Mouse (Mus musculus) MEL (cell line): ENCODE data around the gene Baiap2l1. TPM values are rescaled to one million over a fixed set of nuclear protein-coding genes. Genes with fewer than 3 reads are reported as not detected.

Source experiments
- DNase-seq: peaks from one replicate; pipeline ENCODE4 v3.0.0; 2011; ENCODE audit warnings: low read depth, low spot score
- H3K27ac ChIP-seq: 2 replicates; pipeline ENCODE4 v1.5.1; 2012; ENCODE audit warnings: low read depth, mild to moderate bottlenecking, control low read depth, low read length, moderate library complexity; ENCODE audit not compliant: control insufficient read depth
- H3K27me3 ChIP-seq, 2 experiments: fragments of 150-350 bp in 1 of 2; sonication (generic) in 1 of 2; 2 replicates each; pipeline ENCODE4 v1.6.1; 2012; ENCODE audit warnings: low read length in 2 of 2, mild to moderate bottlenecking in 2 of 2, improper control_type of control experiment in 1 of 2, moderate library complexity in 1 of 2; ENCODE audit not compliant: insufficient read depth in 2 of 2, control insufficient read depth in 1 of 2
- H3K36me3 ChIP-seq, 2 experiments: 2 replicates each; pipeline ENCODE4 v1.6.1; 2012 to 2014; ENCODE audit warnings: low read length in 2 of 2, improper control_type of control experiment in 1 of 2, inconsistent platforms in 1 of 2, mild to moderate bottlenecking in 1 of 2; ENCODE audit not compliant: insufficient read depth in 2 of 2, control insufficient read depth in 1 of 2
- H3K4me1 ChIP-seq, 2 experiments: fragments of 150-350 bp in 1 of 2; sonication (generic) in 1 of 2; 2 replicates each; pipeline ENCODE4 v1.6.1; 2012; ENCODE audit warnings: low read length in 2 of 2, improper control_type of control experiment in 1 of 2, mild to moderate bottlenecking in 1 of 2; ENCODE audit not compliant: insufficient read depth in 2 of 2, control insufficient read depth in 1 of 2
- H3K4me3 ChIP-seq, 2 experiments: fragments of 150-350 bp in 1 of 2; sonication (generic) in 1 of 2; 2 replicates each; pipeline ENCODE4 v1.5.1; 2012; ENCODE audit warnings: low read depth in 2 of 2, low read length in 2 of 2, mild to moderate bottlenecking in 2 of 2, moderate library complexity in 2 of 2, control low read depth in 1 of 2, improper control_type of control experiment in 1 of 2; ENCODE audit not compliant: control insufficient read depth in 1 of 2, insufficient read depth in 1 of 2
- H3K79me2 ChIP-seq: 2 replicates; pipeline ENCODE4 v1.6.1; 2012; ENCODE audit warnings: mild to moderate bottlenecking, low read length, moderate library complexity; ENCODE audit not compliant: control insufficient read depth, poor library complexity, insufficient read depth
- H3K9ac ChIP-seq: 2 replicates; pipeline ENCODE4 v1.6.1; 2012; ENCODE audit warnings: low read depth, mild to moderate bottlenecking, control low read depth, low read length, moderate library complexity; ENCODE audit not compliant: control insufficient read depth, poor library complexity, severe bottlenecking
- H3K9me3 ChIP-seq: fragments of 150-350 bp; sonication (generic); replicated peaks from 2 replicates; pipeline ENCODE4 v1.6.1; 2012; ENCODE audit warnings: mild to moderate bottlenecking, low read length, improper control_type of control experiment, moderate library complexity; ENCODE audit not compliant: insufficient read depth
- BHLHE40 ChIP-seq: IDR thresholded peaks from 2 replicates; pipeline ENCODE4 v1.6.1; 2012; ENCODE audit warnings: low read depth, mild to moderate bottlenecking, inconsistent platforms, low read length, improper control_type of control experiment, borderline replicate concordance
- CHD1 ChIP-seq: IDR thresholded peaks from 2 replicates; pipeline ENCODE4 v1.6.1; 2012; ENCODE audit warnings: low read depth, mild to moderate bottlenecking, inconsistent platforms, low read length, improper control_type of control experiment
- ETS1 ChIP-seq: IDR thresholded peaks from 2 replicates; pipeline ENCODE4 v1.6.1; 2012; ENCODE audit warnings: low read depth, mild to moderate bottlenecking, inconsistent platforms, low read length, improper control_type of control experiment, moderate library complexity
- KAT2A ChIP-seq: conservative IDR thresholded peaks from 2 replicates; pipeline ENCODE4 v1.6.1; 2012; ENCODE audit warnings: low read depth, low read length, improper control_type of control experiment, inconsistent platforms
- MAX ChIP-seq: IDR thresholded peaks from 2 replicates; pipeline ENCODE4 v1.6.1; 2011; ENCODE audit warnings: low read length, improper control_type of control experiment
- MYC ChIP-seq: IDR thresholded peaks from 2 replicates; pipeline ENCODE4 v1.6.1; 2011; ENCODE audit warnings: low read depth, mild to moderate bottlenecking, low read length, improper control_type of control experiment, moderate library complexity
- POLR2AphosphoS5 ChIP-seq: IDR thresholded peaks from 2 replicates; pipeline ENCODE4 v1.6.1; 2012; ENCODE audit warnings: low read depth, borderline replicate concordance, mild to moderate bottlenecking, inconsistent platforms, low read length, moderate library complexity, mixed read lengths
- RCOR1 ChIP-seq: IDR thresholded peaks from 2 replicates; pipeline ENCODE4 v1.6.1; 2012; ENCODE audit warnings: low read depth, mild to moderate bottlenecking, inconsistent platforms, low read length, improper control_type of control experiment
- TCF12 ChIP-seq: IDR thresholded peaks from 2 replicates; pipeline ENCODE4 v1.6.1; 2014; ENCODE audit warnings: low read depth, mild to moderate bottlenecking, inconsistent platforms, low read length, improper control_type of control experiment, moderate library complexity
- ZMIZ1 ChIP-seq: IDR thresholded peaks from 2 replicates; pipeline ENCODE4 v1.6.1; 2012; ENCODE audit warnings: low read depth, mild to moderate bottlenecking, inconsistent platforms, low read length, improper control_type of control experiment, moderate library complexity
- ZNF384 ChIP-seq: IDR thresholded peaks from 2 replicates; pipeline ENCODE4 v1.6.1; 2012; ENCODE audit warnings: low read depth, mild to moderate bottlenecking, inconsistent platforms, low read length, improper control_type of control experiment
- polyA plus RNA-seq, 2 experiments: library from polyadenylated mRNA; stranded (reverse) in 1 of 2; unstranded in 1 of 2; fragments of >175 nt in 1 of 2; fragments of >200 nt in 1 of 2; gene quantifications; 2 replicates each; pipeline versions ENCODE4 v1.2.1 to v1.2.4; 2012; ENCODE audit warnings: low replicate concordance in 2 of 2, low read depth in 1 of 2; ENCODE audit not compliant: insufficient read length in 2 of 2, insufficient read depth in 1 of 2, missing spikeins in 1 of 2
- total RNA-seq: library from RNA; depleted of rRNA; stranded (reverse); fragments of 300-350 nt; gene quantifications from 2 replicates; pipeline ENCODE4 v1.2.3, GENCODE M21; 2012; rRNA removed

Baiap2l1 gene
- total and polyA plus RNA-seq, 3 experiments, result 0.06 TPM; not detected in 2

GRCm38 (mm10) chr5:144218061-144218460 lies 139.9 kb downstream of the Baiap2l1 start:
- no peak overlapping the region for H3K27ac ChIP-seq
- TF ChIP-seq KAT2A (no peak), ETS1 (no peak), POLR2AphosphoS5 (no peak), ZMIZ1 (no peak), CHD1 (no peak), BHLHE40 (no peak), MAX (no peak), TCF12 (no peak), ZNF384 (no peak), RCOR1 (no peak)
- TF ChIP-seq, all 39 proteins: peak for 0
- no peak for DNase-seq
- Histone ChIP-seq H3K9me3 (no peaks in the 10 kb centered on the region), H3K36me3 (no peaks in the 10 kb centered on the region; a peak in 1 of 4 replicates), H3K79me2 (no peaks in the 10 kb centered on the region), H3K9ac (no peak overlapping the region), H3K4me3 (no peak overlapping the region), H3K27me3 (no peaks in the 10 kb centered on the region), H3K4me1 (peaks cover 0 to 15% of the 10 kb centered on the region in 2 experiments; a peak in 2 of 4 replicates)

- Histone ChIP-seq H3K27ac (no peak overlapping the region), H3K9me3 (no peaks in the 10 kb centered on the region), H3K4me3 (no peak overlapping the region), H3K27me3 (no peaks in the 10 kb centered on the region), H3K4me1 (peaks cover 0 to 9% of the 10 kb centered on the region in 2 experiments; a peak in 1 of 4 replicates), H3K9ac (no peak overlapping the region), H3K36me3 (no peaks in the 10 kb centered on the region), H3K79me2 (no peaks in the 10 kb centered on the region)
- peak; percentile 20 for DNase-seq
- TF ChIP-seq MYC, result no peak
Observed at GRCm38 (mm10) chr5:144215992-144216391, 141.9 kb downstream of the Baiap2l1 start.

Other genes with a start within 250 kb of the Baiap2l1 start
- gene Bhlha15, start 167.8 kb downstream of the Baiap2l1 start, total RNA-seq, result 2.6 and 4.3 TPM in 2 replicates
- 1 to 10 TPM in 1 of 2 experiments, not detected in 1; 4.1 TPM for gene Bhlha15, start 167.8 kb downstream of the Baiap2l1 start, polyA plus RNA-seq
- 6.2 and 7.1 TPM in 2 replicates for gene Tecpr1, start 134.5 kb downstream of the Baiap2l1 start, total RNA-seq
- gene Tecpr1, start 134.5 kb downstream of the Baiap2l1 start, polyA plus RNA-seq, result 1 to 10 TPM in 1 of 2 experiments, not detected in 1; 9.0 TPM
- gene Bri3, start 113.7 kb downstream of the Baiap2l1 start, total RNA-seq, result 16.5 and 21.6 TPM in 2 replicates
- gene Bri3, start 113.7 kb downstream of the Baiap2l1 start, polyA plus RNA-seq, result 10 to 100 TPM in 1 of 2 experiments, not detected in 1; 40.5 TPM
- gene Nptx2, start 187.8 kb upstream of the Baiap2l1 start, total RNA-seq, result not detected in 2 replicates
- gene Nptx2, start 187.8 kb upstream of the Baiap2l1 start, polyA plus RNA-seq, result not detected